Mouse (Mus musculus): ENCODE results near the gene Slc16a9. TPM values are rescaled to one million over a fixed set of nuclear protein-coding genes. Genes with fewer than 3 reads are reported as not detected.
A peak's percentile ranks its signal among the peaks of the same experiment; 100 is the strongest.
"Not testable (repeated sequence)": the region's sequence is repeated elsewhere in the genome, so short reads cannot be mapped to it uniquely, and the experiment has no call there.

Gene Slc16a9
- polyA plus RNA-seq, 1 experiment from 2014 or later, result 5.7 TPM

- H3K36me3 ChIP-seq (ENCODE audit: control insufficient read depth, insufficient read depth, low read length), result no peaks in the 10 kb centered on the region
- H3K4me1 ChIP-seq (replicated peaks; ENCODE audit: control insufficient read depth, insufficient read depth, low read length), result peaks cover 2% of the 10 kb centered on the region; the same call in 1 of the 2 replicates
- peak within 1 kb of the TSS; percentile 7; the same call in 1 of the 2 replicates for H3K4me2 ChIP-seq (ENCODE audit: low read depth, low read length)
- no peaks in the 10 kb centered on the region for H3K27me3 ChIP-seq (ENCODE audit: control insufficient read depth, insufficient read depth, low read depth, low read length)
- no peak within 1 kb of the TSS for H3K4me3 ChIP-seq (ENCODE audit: low read length)
- no peak within 1 kb of the TSS for H3K9ac ChIP-seq (ENCODE audit: low read length)
- 41% methylated on average over 17 of the region's 17 CpGs for WGBS
- no peak within 1 kb of the TSS for H3K27ac ChIP-seq (ENCODE audit: low read length)
- peak; percentile 51; the same call in 1 of the 2 replicates for ATAC-seq (ENCODE audit: low read depth)
- H3K9me3 ChIP-seq (ENCODE audit: control insufficient read depth, low read length), result no peaks in the 10 kb centered on the region
These were observed 40.1 kb upstream of the Slc16a9 start, which contains the start of gene Mrln for GRCm38 (mm10) chr10:70204505-70205399. Mrln (plus strand) TSS chr10:70204664.

- Histone ChIP-seq H3K27me3 (ENCODE audit: control insufficient read depth, insufficient read depth, low read depth, low read length) (no peaks in the 10 kb centered on the region), H3K9me3 (ENCODE audit: control insufficient read depth, low read length) (no peaks in the 10 kb centered on the region), H3K4me2 (ENCODE audit: low read depth, low read length) (no peak overlapping the region), H3K4me1 (replicated peaks; ENCODE audit: control insufficient read depth, insufficient read depth, low read length) (no peaks in the 10 kb centered on the region), H3K9ac (ENCODE audit: low read length) (no peak overlapping the region), H3K4me3 (ENCODE audit: low read length) (no peak overlapping the region), H3K27ac (ENCODE audit: low read length) (no peak overlapping the region), H3K36me3 (ENCODE audit: control insufficient read depth, insufficient read depth, low read length) (no peaks in the 10 kb centered on the region)
- WGBS, result 73% methylated on average over 9 of the region's 9 CpGs
- no peak for ATAC-seq (ENCODE audit: low read depth)
These were observed 33.6 kb upstream of the Slc16a9 start for GRCm38 (mm10) chr10:70211281-70211680.

GRCm38 (mm10) chr10:70220971-70221370, 23.9 kb upstream of the Slc16a9 start:
- no peaks in the 10 kb centered on the region for H3K9me3 ChIP-seq (ENCODE audit: control insufficient read depth, low read length)
- H3K27ac ChIP-seq (ENCODE audit: low read length), result no peak overlapping the region
- H3K27me3 ChIP-seq (ENCODE audit: control insufficient read depth, insufficient read depth, low read depth, low read length), result no peaks in the 10 kb centered on the region
- H3K4me1 ChIP-seq (replicated peaks; ENCODE audit: control insufficient read depth, insufficient read depth, low read length), result peaks cover 11% of the 10 kb centered on the region; the same call in 1 of the 2 replicates
- 71% methylated on average over 5 of the region's 5 CpGs for WGBS
- H3K4me3 ChIP-seq (ENCODE audit: low read length), result no peak overlapping the region
- H3K4me2 ChIP-seq (ENCODE audit: low read depth, low read length), result no peak overlapping the region
- no peak for ATAC-seq (ENCODE audit: low read depth)
- no peak overlapping the region for H3K9ac ChIP-seq (ENCODE audit: low read length)
- no peaks in the 10 kb centered on the region for H3K36me3 ChIP-seq (ENCODE audit: control insufficient read depth, insufficient read depth, low read length)

GRCm38 (mm10) chr10:70222231-70222630, 22.7 kb upstream of the Slc16a9 start:
- peaks cover 11% of the 10 kb centered on the region; the same call in 1 of the 2 replicates for H3K4me1 ChIP-seq (replicated peaks; ENCODE audit: control insufficient read depth, insufficient read depth, low read length)
- not testable (repeated sequence) for H3K4me2 ChIP-seq (ENCODE audit: low read depth, low read length)
- 91% methylated on average over 8 of the region's 8 CpGs for WGBS

GRCm38 (mm10) chr10:70224571-70224970, 20.3 kb upstream of the Slc16a9 start:
- H3K9me3 ChIP-seq (ENCODE audit: control insufficient read depth, low read length), result no peaks in the 10 kb centered on the region
- H3K36me3 ChIP-seq (ENCODE audit: control insufficient read depth, insufficient read depth, low read length), result no peaks in the 10 kb centered on the region
- H3K4me3 ChIP-seq (ENCODE audit: low read length), result no peak overlapping the region
- no peak overlapping the region for H3K9ac ChIP-seq (ENCODE audit: low read length)
- H3K27ac ChIP-seq (ENCODE audit: low read length), result no peak overlapping the region
- WGBS, result 61% methylated on average over 6 of the region's 6 CpGs
- no peak for ATAC-seq (ENCODE audit: low read depth)
- peaks cover 14% of the 10 kb centered on the region; the same call in 1 of the 2 replicates for H3K4me1 ChIP-seq (replicated peaks; ENCODE audit: control insufficient read depth, insufficient read depth, low read length)
- H3K4me2 ChIP-seq (ENCODE audit: low read depth, low read length), result no peak overlapping the region
- H3K27me3 ChIP-seq (ENCODE audit: control insufficient read depth, insufficient read depth, low read depth, low read length), result no peaks in the 10 kb centered on the region

More at GRCm38 (mm10) chr10:70222231-70222630, 22.7 kb upstream of the Slc16a9 start:
- H3K9ac ChIP-seq (ENCODE audit: low read length); H3K36me3 ChIP-seq (ENCODE audit: control insufficient read depth, insufficient read depth, low read length); H3K27ac ChIP-seq (ENCODE audit: low read length); H3K9me3 ChIP-seq (ENCODE audit: control insufficient read depth, low read length); ATAC-seq (ENCODE audit: low read depth); H3K4me3 ChIP-seq (ENCODE audit: low read length); H3K27me3 ChIP-seq (ENCODE audit: control insufficient read depth, insufficient read depth, low read depth, low read length): not testable (repeated sequence)

- peak; percentile 72 for ATAC-seq (ENCODE audit: low read depth)
- peak overlapping the region; percentile 61 for H3K27ac ChIP-seq (ENCODE audit: low read length)
- peaks cover 14% of the 10 kb centered on the region; the same call in 1 of the 2 replicates for H3K4me1 ChIP-seq (replicated peaks; ENCODE audit: control insufficient read depth, insufficient read depth, low read length)
- no peaks in the 10 kb centered on the region for H3K27me3 ChIP-seq (ENCODE audit: control insufficient read depth, insufficient read depth, low read depth, low read length)
- H3K9ac ChIP-seq (ENCODE audit: low read length), result no peak overlapping the region
- H3K4me3 ChIP-seq (ENCODE audit: low read length), result no peak overlapping the region
- WGBS, result 29% methylated on average over 6 of the region's 6 CpGs
- no peaks in the 10 kb centered on the region for H3K36me3 ChIP-seq (ENCODE audit: control insufficient read depth, insufficient read depth, low read length)
- no peaks in the 10 kb centered on the region for H3K9me3 ChIP-seq (ENCODE audit: control insufficient read depth, low read length)
- H3K4me2 ChIP-seq (ENCODE audit: low read depth, low read length), result no peak overlapping the region
These were observed 19.1 kb upstream of the Slc16a9 start for GRCm38 (mm10) chr10:70225760-70226159.

- no peak overlapping the region for H3K4me3 ChIP-seq (ENCODE audit: low read length)
- H3K9ac ChIP-seq (ENCODE audit: low read length), result no peak overlapping the region
- no peaks in the 10 kb centered on the region for H3K36me3 ChIP-seq (ENCODE audit: control insufficient read depth, insufficient read depth, low read length)
- H3K4me1 ChIP-seq (replicated peaks; ENCODE audit: control insufficient read depth, insufficient read depth, low read length), result peaks cover 14% of the 10 kb centered on the region; the same call in 1 of the 2 replicates
- H3K27me3 ChIP-seq (ENCODE audit: control insufficient read depth, insufficient read depth, low read depth, low read length), result no peaks in the 10 kb centered on the region
- no peak overlapping the region for H3K4me2 ChIP-seq (ENCODE audit: low read depth, low read length)
- ATAC-seq (ENCODE audit: low read depth), result peak; percentile 90
- H3K9me3 ChIP-seq (ENCODE audit: control insufficient read depth, low read length), result no peaks in the 10 kb centered on the region
- H3K27ac ChIP-seq (ENCODE audit: low read length), result peak overlapping the region; percentile 61; the same call in 1 of the 2 replicates
These were observed 18.3 kb upstream of the Slc16a9 start for GRCm38 (mm10) chr10:70226608-70227007.

GRCm38 (mm10) chr10:70230352-70230751, 14.5 kb upstream of the Slc16a9 start:
- peaks cover 7% of the 10 kb centered on the region; the same call in 1 of the 2 replicates for H3K4me1 ChIP-seq (replicated peaks; ENCODE audit: control insufficient read depth, insufficient read depth, low read length)
- no peak overlapping the region for H3K4me3 ChIP-seq (ENCODE audit: low read length)
- no peak overlapping the region for H3K27ac ChIP-seq (ENCODE audit: low read length)
- no peaks in the 10 kb centered on the region for H3K27me3 ChIP-seq (ENCODE audit: control insufficient read depth, insufficient read depth, low read depth, low read length)
- 70% methylated on average over 6 of the region's 6 CpGs for WGBS
- ATAC-seq (ENCODE audit: low read depth), result no peak
- no peaks in the 10 kb centered on the region for H3K36me3 ChIP-seq (ENCODE audit: control insufficient read depth, insufficient read depth, low read length)
- no peak overlapping the region for H3K4me2 ChIP-seq (ENCODE audit: low read depth, low read length)
- H3K9ac ChIP-seq (ENCODE audit: low read length), result no peak overlapping the region
- H3K9me3 ChIP-seq (ENCODE audit: control insufficient read depth, low read length), result no peaks in the 10 kb centered on the region

GRCm38 (mm10) chr10:70237936-70238335, 7.0 kb upstream of the Slc16a9 start:
- 45% methylated on average over 2 of the region's 2 CpGs for WGBS
- no peak for ATAC-seq (ENCODE audit: low read depth)

More at GRCm38 (mm10) chr10:70237936-70238335, 7.0 kb upstream of the Slc16a9 start:
- Histone ChIP-seq H3K9ac (ENCODE audit: low read length) (no peak overlapping the region), H3K27ac (ENCODE audit: low read length) (no peak overlapping the region), H3K27me3 (ENCODE audit: control insufficient read depth, insufficient read depth, low read depth, low read length) (no peaks in the 10 kb centered on the region), H3K4me2 (ENCODE audit: low read depth, low read length) (no peak overlapping the region), H3K36me3 (ENCODE audit: control insufficient read depth, insufficient read depth, low read length) (no peaks in the 10 kb centered on the region), H3K4me3 (ENCODE audit: low read length) (no peak overlapping the region), H3K9me3 (ENCODE audit: control insufficient read depth, low read length) (no peaks in the 10 kb centered on the region), H3K4me1 (replicated peaks; ENCODE audit: control insufficient read depth, insufficient read depth, low read length) (no peaks in the 10 kb centered on the region)

Measured in lung, embryonic 16.5 days (tissue).